Mouse (Mus musculus) embryonic facial prominence, embryonic 14.5 days (tissue): Measurements from ENCODE around the gene Git1. TPM values are rescaled to one million over a fixed set of nuclear protein-coding genes. Genes with fewer than 3 reads are reported as not detected.
A peak's percentile ranks its signal among the peaks of the same experiment; 100 is the strongest.
"Not testable (repeated sequence)": the region's sequence is repeated elsewhere in the genome, so short reads cannot be mapped to it uniquely, and the experiment has no call there.

Experiments used
- ATAC-seq: fragments of 200-750 bp; cut with Nextera tagmentation; 2 replicates; pipeline ENCODE4 v1.8.0; 2017; ENCODE audit warnings: low read depth, moderate number of reproducible peaks, moderate TSS enrichment
- DNase-seq: peaks from one replicate; pipeline ENCODE4 v3.0.0-alpha.2; 2015; ENCODE audit warnings: low spot score
- H3K27ac ChIP-seq: fragments of 300-500 bp; sonication (generic); replicated peaks from 2 replicates; pipeline ENCODE4 v1.5.1; 2014; ENCODE audit warnings: low read depth, mild to moderate bottlenecking, low read length, moderate library complexity
- H3K27me3 ChIP-seq: fragments of 300-500 bp; sonication (generic); replicated peaks from 2 replicates; pipeline ENCODE4 v1.6.1; 2014; ENCODE audit warnings: low read length; ENCODE audit not compliant: control insufficient read depth, insufficient read depth
- H3K36me3 ChIP-seq: fragments of 300-500 bp; sonication (generic); 2 replicates; pipeline ENCODE4 v1.6.1; 2014; ENCODE audit warnings: low read length, mixed read lengths; ENCODE audit not compliant: control insufficient read depth, insufficient read depth
- H3K4me1 ChIP-seq: fragments of 300-500 bp; sonication (generic); 2 replicates; pipeline ENCODE4 v1.6.1; 2014; ENCODE audit warnings: antibody characterized with exemption, low read length; ENCODE audit not compliant: control insufficient read depth, insufficient read depth
- H3K4me2 ChIP-seq: fragments of 300-500 bp; sonication (generic); 2 replicates; pipeline ENCODE4 v1.6.1; 2014; ENCODE audit warnings: low read depth, mild to moderate bottlenecking, low read length, moderate library complexity, mixed read lengths
- H3K4me3 ChIP-seq: fragments of 300-500 bp; sonication (generic); 2 replicates; pipeline ENCODE4 v1.5.1; 2014; ENCODE audit warnings: low read depth, mild to moderate bottlenecking, low read length
- H3K9ac ChIP-seq: fragments of 300-500 bp; sonication (generic); 2 replicates; pipeline ENCODE4 v1.6.1; 2014; ENCODE audit warnings: low read depth, mild to moderate bottlenecking, low read length, moderate library complexity, mixed read lengths
- H3K9me3 ChIP-seq: fragments of 300-500 bp; sonication (generic); 2 replicates; pipeline ENCODE4 v1.6.1; 2016; ENCODE audit warnings: low read length; ENCODE audit not compliant: control insufficient read depth
- WGBS: fragments of 180-500 bp; shearing (Covaris S2); extraction: QIAGEN DNeasy Blood & Tissue Kit; methylation state at CpG from one replicate; pipeline ENCODE4 v1.1.7; 2014; 5-methylcytosine and 5-hydroxymethylcytosine counted together
- polyA plus RNA-seq: library from polyadenylated mRNA; unstranded; fragments of >200 nt; fragmentation: Nextera tagmentation; extraction: Ambion mirVana; gene quantifications from 2 replicates; pipeline ENCODE4 v1.2.1, GENCODE M21; 2014

Git1 gene
- polyA plus RNA-seq, 1 experiment from 2014 or later, result 15.1 TPM

GRCm38 (mm10) chr11:77516553-77517425 is 23.4 kb downstream of the Git1 start:
- Histone ChIP-seq H3K27me3 (peaks cover 28% of the 10 kb centered on the region), H3K9ac (no peak overlapping the region), H3K4me2 (no peak overlapping the region), H3K36me3 (no peaks in the 10 kb centered on the region), H3K4me1 (peaks cover 31% of the 10 kb centered on the region), H3K4me3 (no peak overlapping the region), H3K27ac (no peak overlapping the region), H3K9me3 (no peaks in the 10 kb centered on the region)
- no peak for ATAC-seq
- 50% methylated on average over 5 of the region's 5 CpGs for WGBS
- DNase-seq, result no peak

DNA sequence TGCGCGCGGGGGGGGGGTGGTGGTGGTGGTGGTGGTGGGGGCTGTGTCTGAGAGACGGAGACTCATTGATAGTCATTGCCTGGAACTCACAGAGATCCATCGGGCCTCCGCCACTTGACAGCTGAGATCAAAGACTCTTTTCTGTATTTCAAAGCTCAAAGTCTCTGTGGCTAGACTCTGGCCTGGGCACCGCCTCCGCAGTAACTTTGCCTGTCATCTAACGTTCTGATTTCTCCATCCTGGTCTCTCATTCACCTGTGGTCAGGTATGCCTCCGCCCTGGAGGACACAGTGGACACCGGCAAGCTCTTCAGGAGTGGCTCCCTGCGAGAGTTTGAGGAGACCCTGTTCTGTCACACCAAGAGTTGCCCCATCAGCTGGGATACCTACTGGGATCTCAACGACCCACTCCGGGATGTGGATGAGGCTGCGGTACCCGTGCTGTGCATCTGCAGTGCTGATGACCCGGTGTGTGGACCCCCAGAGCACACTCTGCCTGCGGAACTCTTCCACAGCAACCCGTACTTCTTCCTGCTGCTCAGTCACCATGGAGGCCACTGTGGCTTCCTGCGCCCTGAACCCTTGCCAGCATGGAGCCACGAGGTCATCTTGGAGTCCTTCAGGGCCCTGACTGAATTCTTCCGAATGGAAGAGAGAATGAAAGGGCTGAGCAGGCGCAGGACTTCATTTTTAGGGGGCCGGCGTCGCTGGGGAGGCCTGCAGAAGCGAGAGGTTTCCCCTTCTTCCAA is 24.9 kb downstream of the Git1 start:
- Histone ChIP-seq H3K9me3 (no peaks in the 10 kb centered on the region), H3K36me3 (no peaks in the 10 kb centered on the region), H3K9ac (no peak overlapping the region), H3K27me3 (peaks cover 28% of the 10 kb centered on the region), H3K4me1 (peaks cover 23% of the 10 kb centered on the region), H3K27ac (no peak overlapping the region), H3K4me2 (no peak overlapping the region), H3K4me3 (no peak overlapping the region)
- ATAC-seq (no peak), DNase-seq (no peak)
- WGBS, result 79% methylated on average over 25 of the region's 27 CpGs

GRCm38 (mm10) chr11:77519043-77519442 is 25.7 kb downstream of the Git1 start, which contains the start of gene Gm10392:
Gene Gm10392, minus strand, starts transcription at chr11:77519198.
- DNase-seq, result no peak
- no peak within 1 kb of the TSS for H3K4me3 ChIP-seq
- peaks cover 18% of the 10 kb centered on the region for H3K4me1 ChIP-seq
- no peak for ATAC-seq
- H3K36me3 ChIP-seq, result no peaks in the 10 kb centered on the region
- no peak within 1 kb of the TSS for H3K4me2 ChIP-seq
- H3K27ac ChIP-seq, result no peak within 1 kb of the TSS
- 71% methylated on average over 5 of the region's 5 CpGs for WGBS
- H3K9ac ChIP-seq, result no peak within 1 kb of the TSS
- no peaks in the 10 kb centered on the region for H3K9me3 ChIP-seq
- H3K27me3 ChIP-seq, result peaks cover 28% of the 10 kb centered on the region

- DNase-seq (peak; percentile 48), ATAC-seq (0 out of 2 replicates have a peak, but pooled peaks have one; percentile 38)
- Histone ChIP-seq H3K4me2 (no peak overlapping the region), H3K9me3 (no peaks in the 10 kb centered on the region), H3K4me1 (peaks cover 4% of the 10 kb centered on the region; the same call in 1 of the 2 replicates), H3K9ac (no peak overlapping the region), H3K36me3 (no peaks in the 10 kb centered on the region), H3K4me3 (no peak overlapping the region), H3K27me3 (peaks cover 14% of the 10 kb centered on the region), H3K27ac (no peak overlapping the region)
- 36% methylated on average over 5 of the region's 5 CpGs for WGBS
These were observed 27.5 kb downstream of the Git1 start for GRCm38 (mm10) chr11:77520601-77521529.

GRCm38 (mm10) chr11:77525804-77526486 is 32.6 kb downstream of the Git1 start:
- Histone ChIP-seq H3K36me3 (peaks cover under 1% of the 10 kb centered on the region; the same call in 1 of the 2 replicates), H3K4me2 (no peak overlapping the region)

DNA sequence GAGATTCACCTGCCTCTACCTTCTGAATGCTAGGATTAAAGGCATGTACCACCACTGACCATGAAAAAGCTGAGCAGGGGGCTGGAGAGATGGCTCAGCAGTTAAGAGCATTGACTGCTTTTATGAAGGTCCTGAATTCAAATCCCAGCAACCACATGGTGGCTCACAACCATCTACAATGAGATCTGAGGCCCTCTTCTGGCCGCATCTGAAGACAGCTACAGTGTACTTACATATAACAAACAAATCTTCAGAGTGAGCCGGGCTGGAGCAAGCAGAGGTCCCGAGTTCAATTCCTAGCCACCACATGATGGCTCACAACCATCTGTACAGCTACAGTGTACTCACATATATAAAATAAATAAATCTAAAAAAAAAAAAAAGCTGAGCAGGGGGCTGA is 35.1 kb downstream of the Git1 start:
- H3K4me2 ChIP-seq, DNase-seq, H3K36me3 ChIP-seq, H3K27me3 ChIP-seq, H3K9me3 ChIP-seq, H3K27ac ChIP-seq, H3K9ac ChIP-seq, ATAC-seq, H3K4me3 ChIP-seq, H3K4me1 ChIP-seq: not testable (repeated sequence)
- WGBS, result 83% methylated on average over 3 of the region's 3 CpGs

More at GRCm38 (mm10) chr11:77525804-77526486, 32.6 kb downstream of the Git1 start:
- H3K9me3 ChIP-seq, result no peaks in the 10 kb centered on the region
- H3K9ac ChIP-seq, result no peak overlapping the region
- ATAC-seq, result no peak
- no peak for DNase-seq
- no peak overlapping the region for H3K27ac ChIP-seq
- no peaks in the 10 kb centered on the region for H3K4me1 ChIP-seq
- no peak overlapping the region for H3K4me3 ChIP-seq
- WGBS, result 85% methylated on average over 3 of the region's 3 CpGs
- H3K27me3 ChIP-seq, result no peaks in the 10 kb centered on the region

GRCm38 (mm10) chr11:77529644-77530043 is 36.3 kb downstream of the Git1 start:
- Histone ChIP-seq H3K27me3 (no peaks in the 10 kb centered on the region), H3K4me3 (no peak overlapping the region), H3K36me3 (peaks cover 10% of the 10 kb centered on the region), H3K9me3 (no peaks in the 10 kb centered on the region), H3K9ac (no peak overlapping the region), H3K27ac (no peak overlapping the region), H3K4me2 (no peak overlapping the region), H3K4me1 (no peaks in the 10 kb centered on the region)
- ATAC-seq (no peak), DNase-seq (no peak)
- WGBS, result 84% methylated on average over 3 of the region's 3 CpGs
